Mouse (Mus musculus): ENCODE results near the gene Nxf1. TPM values are rescaled to one million over a fixed set of nuclear protein-coding genes. Genes with fewer than 3 reads are reported as not detected.

Gene Nxf1
- polyA plus RNA-seq, 1 experiment from 2014 or later, result 152 TPM

DNA sequence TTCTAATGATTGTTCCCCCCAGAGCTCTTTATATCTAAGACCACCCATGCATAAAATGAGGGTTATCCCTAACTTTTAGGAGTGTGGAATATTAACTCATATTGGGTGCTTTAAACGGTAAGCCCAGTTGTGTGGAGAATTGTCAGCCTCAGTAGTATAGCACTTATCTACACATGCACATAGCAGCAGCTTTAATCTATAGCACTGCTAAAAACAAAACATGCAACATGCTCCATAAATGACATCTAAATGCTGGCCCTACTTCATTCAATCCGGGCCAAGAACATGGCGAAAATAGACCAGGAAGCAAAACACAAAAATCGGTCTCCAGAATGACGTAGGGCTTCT is 34.3 kb upstream of the Nxf1 start:
- Histone ChIP-seq H3K9ac (ENCODE audit: low read depth, low read length) (peak overlapping the region; percentile 94), H3K9me3 (ENCODE audit: control insufficient read depth, low read length) (no peaks in the 10 kb centered on the region), H3K27me3 (replicated peaks; ENCODE audit: control insufficient read depth, insufficient read depth, low read length) (no peaks in the 10 kb centered on the region), H3K36me3 (ENCODE audit: control insufficient read depth, insufficient read depth, low read length) (peaks cover 29% of the 10 kb centered on the region), H3K4me2 (ENCODE audit: low read depth, low read length) (peak overlapping the region; percentile 86), H3K4me3 (ENCODE audit: low read depth, low read length) (peak overlapping the region; percentile 68), H3K4me1 (ENCODE audit: control insufficient read depth, insufficient read depth, low read length) (peaks cover 18% of the 10 kb centered on the region), H3K27ac (replicated peaks; ENCODE audit: low read depth, low read length) (peak overlapping the region; percentile 96)
- WGBS, result 1% methylated on average over 5 of the region's 5 CpGs
- ATAC-seq (ENCODE audit: low read depth) (no peak), DNase-seq (ENCODE audit: low spot score) (no peak)

DNA sequence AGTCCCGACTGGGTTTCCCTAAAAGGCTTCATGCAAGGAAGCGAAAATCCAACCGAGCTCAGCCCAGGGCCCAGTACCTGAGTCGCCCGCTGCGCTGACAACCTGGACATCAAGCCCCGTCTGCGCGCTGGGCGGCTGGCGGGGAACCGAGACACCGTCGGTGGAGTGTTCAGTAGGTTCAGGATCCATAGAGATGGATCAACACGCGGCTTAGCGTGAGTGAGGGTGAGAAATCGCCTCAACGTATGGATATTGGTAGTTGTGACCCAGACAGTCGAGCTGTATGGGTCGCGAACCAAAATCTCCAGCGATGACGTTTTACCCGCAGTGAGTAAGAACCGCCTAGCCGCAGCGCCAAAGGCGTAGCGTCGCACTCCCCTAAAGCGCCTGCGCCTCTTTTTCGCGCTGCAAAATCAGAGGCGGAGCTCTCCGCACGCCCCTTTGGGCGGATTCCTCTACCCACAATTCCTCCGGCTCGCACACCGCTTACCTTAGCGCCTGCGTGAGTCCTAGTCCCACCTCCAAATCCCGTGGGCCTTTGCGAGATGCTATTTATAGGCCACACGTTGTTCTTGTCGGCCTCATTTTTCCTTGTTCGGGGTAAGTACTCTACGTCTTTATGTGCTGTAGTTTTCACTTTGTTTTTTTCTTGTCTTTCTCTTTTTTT is 33.8 kb upstream of the Nxf1 start, which contains the start of gene Slc3a2:
Slc3a2 (minus strand) TSS at position 463 of the 667 bp plus-strand sequence.
- Histone ChIP-seq H3K9me3 (ENCODE audit: control insufficient read depth, low read length) (no peaks in the 10 kb centered on the region), H3K4me3 (ENCODE audit: low read depth, low read length) (peak within 1 kb of the TSS; percentile 68), H3K27me3 (replicated peaks; ENCODE audit: control insufficient read depth, insufficient read depth, low read length) (no peaks in the 10 kb centered on the region), H3K9ac (ENCODE audit: low read depth, low read length) (peak within 1 kb of the TSS; percentile 94), H3K36me3 (ENCODE audit: control insufficient read depth, insufficient read depth, low read length) (peaks cover 29% of the 10 kb centered on the region), H3K27ac (replicated peaks; ENCODE audit: low read depth, low read length) (peak within 1 kb of the TSS; percentile 96), H3K4me2 (ENCODE audit: low read depth, low read length) (peak within 1 kb of the TSS; percentile 86), H3K4me1 (ENCODE audit: control insufficient read depth, insufficient read depth, low read length) (peaks cover 18% of the 10 kb centered on the region)
- ATAC-seq (ENCODE audit: low read depth) (peak; percentile 95), DNase-seq (ENCODE audit: low spot score) (peak; percentile 100)
- under 1% methylated on average over 49 of the region's 50 CpGs for WGBS

DNA sequence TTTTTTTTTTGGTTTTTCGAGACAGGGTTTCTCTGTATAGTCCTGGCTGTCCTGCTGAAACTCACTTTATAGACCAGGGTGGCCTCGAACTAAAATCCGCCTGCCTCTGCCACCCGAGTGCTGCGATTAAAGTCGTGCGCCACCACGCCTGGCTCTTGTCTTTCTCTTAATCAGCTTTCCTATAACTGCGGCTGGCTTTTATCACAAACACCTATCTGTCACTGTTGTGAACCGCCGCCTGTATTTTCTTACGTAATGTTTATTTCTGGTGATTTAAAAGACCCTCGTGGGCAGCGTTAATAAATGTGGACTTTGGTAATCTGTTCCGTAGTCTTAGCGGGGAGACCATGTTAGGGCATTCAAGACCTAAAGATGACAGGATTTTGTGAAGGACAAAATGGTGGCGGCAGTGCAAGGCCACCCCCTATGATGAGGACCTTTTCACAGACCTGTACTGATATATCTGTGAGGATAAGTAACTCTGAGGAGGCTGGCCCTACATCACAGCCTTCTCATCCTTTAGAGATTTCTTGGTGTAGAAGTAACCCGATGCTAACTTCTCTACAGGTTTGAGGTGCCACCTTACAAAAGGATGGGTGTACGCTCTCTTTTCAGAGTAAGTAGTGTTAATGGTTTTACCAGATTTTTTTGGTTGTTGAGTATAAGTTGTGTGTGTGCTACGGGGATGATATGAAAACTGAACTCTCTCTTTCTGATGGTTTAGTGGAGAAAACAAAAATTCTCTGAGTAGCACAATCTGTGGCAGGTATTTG is 33.1 kb upstream of the Nxf1 start:
- under 1% methylated on average over 20 of the region's 20 CpGs for WGBS
- H3K4me2 ChIP-seq (ENCODE audit: low read depth, low read length), result peak overlapping the region; percentile 86
- ATAC-seq (ENCODE audit: low read depth) (no peak), DNase-seq (ENCODE audit: low spot score) (no peak)
- H3K4me3 ChIP-seq (ENCODE audit: low read depth, low read length), result peak overlapping the region; percentile 68
- H3K27ac ChIP-seq (replicated peaks; ENCODE audit: low read depth, low read length), result peak overlapping the region; percentile 88
- peak overlapping the region; percentile 94 for H3K9ac ChIP-seq (ENCODE audit: low read depth, low read length)
- no peaks in the 10 kb centered on the region for H3K9me3 ChIP-seq (ENCODE audit: control insufficient read depth, low read length)
- peaks cover 18% of the 10 kb centered on the region for H3K4me1 ChIP-seq (ENCODE audit: control insufficient read depth, insufficient read depth, low read length)
- H3K36me3 ChIP-seq (ENCODE audit: control insufficient read depth, insufficient read depth, low read length), result peaks cover 29% of the 10 kb centered on the region
- no peaks in the 10 kb centered on the region for H3K27me3 ChIP-seq (replicated peaks; ENCODE audit: control insufficient read depth, insufficient read depth, low read length)

DNA sequence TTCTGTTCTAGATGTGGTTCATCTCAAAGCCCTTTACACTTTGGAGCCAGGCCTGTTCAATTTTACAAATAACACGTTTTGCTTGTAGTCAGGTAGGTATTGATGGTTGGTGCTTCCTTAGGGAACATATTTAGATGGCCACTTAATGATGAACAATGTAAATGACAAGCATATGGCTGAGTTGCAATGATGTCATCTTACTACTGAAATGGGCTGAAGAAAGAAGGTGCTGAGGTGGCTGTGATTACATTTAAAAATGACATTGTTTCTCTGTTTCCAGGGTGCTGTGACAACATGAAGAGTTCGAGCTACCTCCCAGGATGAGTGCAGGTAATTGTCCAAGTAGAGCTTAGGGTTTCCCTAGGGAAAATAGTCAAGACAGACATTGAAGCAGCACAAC is 32.5 kb upstream of the Nxf1 start:
- ATAC-seq (ENCODE audit: low read depth) (no peak), DNase-seq (ENCODE audit: low spot score) (no peak)
- Histone ChIP-seq H3K4me1 (ENCODE audit: control insufficient read depth, insufficient read depth, low read length) (peaks cover 18% of the 10 kb centered on the region), H3K27ac (replicated peaks; ENCODE audit: low read depth, low read length) (peak overlapping the region; percentile 88), H3K4me3 (ENCODE audit: low read depth, low read length) (peak overlapping the region; percentile 68), H3K9ac (ENCODE audit: low read depth, low read length) (peak overlapping the region; percentile 94), H3K9me3 (ENCODE audit: control insufficient read depth, low read length) (no peaks in the 10 kb centered on the region), H3K27me3 (replicated peaks; ENCODE audit: control insufficient read depth, insufficient read depth, low read length) (no peaks in the 10 kb centered on the region), H3K4me2 (ENCODE audit: low read depth, low read length) (peak overlapping the region; percentile 86), H3K36me3 (ENCODE audit: control insufficient read depth, insufficient read depth, low read length) (peaks cover 29% of the 10 kb centered on the region)
- WGBS, result 6% methylated on average over 2 of the region's 2 CpGs

DNA sequence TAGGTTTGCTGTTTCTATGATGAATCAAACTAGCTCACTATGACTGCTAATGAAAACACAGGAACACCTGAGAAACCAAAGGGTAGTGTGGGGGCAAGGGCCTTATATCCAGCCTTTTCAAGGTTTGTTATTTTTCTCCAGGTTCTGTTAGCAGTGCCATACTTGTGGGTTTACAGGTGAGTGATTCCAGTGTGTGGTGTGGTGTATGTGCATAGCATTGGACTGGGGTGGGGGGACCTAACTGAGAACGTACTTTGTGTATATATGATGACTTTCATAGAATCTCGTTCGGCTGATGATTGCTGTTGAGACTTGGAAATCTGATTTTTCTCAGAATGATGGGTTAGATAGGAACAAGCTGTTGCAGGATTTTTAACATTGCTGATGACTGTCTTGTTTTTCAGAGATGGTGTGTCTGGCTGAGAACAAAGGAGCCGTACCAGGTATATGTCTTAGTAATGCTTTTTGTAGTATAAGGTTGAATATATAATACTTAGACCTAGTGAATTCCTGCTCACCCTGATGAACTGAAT is 31.7 kb upstream of the Nxf1 start:
- H3K27ac ChIP-seq (replicated peaks; ENCODE audit: low read depth, low read length), result peak overlapping the region; percentile 88
- H3K36me3 ChIP-seq (ENCODE audit: control insufficient read depth, insufficient read depth, low read length), result peaks cover 29% of the 10 kb centered on the region
- peak overlapping the region; percentile 94 for H3K9ac ChIP-seq (ENCODE audit: low read depth, low read length)
- peaks cover 18% of the 10 kb centered on the region for H3K4me1 ChIP-seq (ENCODE audit: control insufficient read depth, insufficient read depth, low read length)
- no peaks in the 10 kb centered on the region for H3K9me3 ChIP-seq (ENCODE audit: control insufficient read depth, low read length)
- ATAC-seq (ENCODE audit: low read depth) (no peak), DNase-seq (ENCODE audit: low spot score) (no peak)
- WGBS, result 40% methylated on average over 4 of the region's 4 CpGs
- H3K4me3 ChIP-seq (ENCODE audit: low read depth, low read length), result peak overlapping the region; percentile 68
- H3K27me3 ChIP-seq (replicated peaks; ENCODE audit: control insufficient read depth, insufficient read depth, low read length), result no peaks in the 10 kb centered on the region
- peak overlapping the region; percentile 86 for H3K4me2 ChIP-seq (ENCODE audit: low read depth, low read length)

DNA sequence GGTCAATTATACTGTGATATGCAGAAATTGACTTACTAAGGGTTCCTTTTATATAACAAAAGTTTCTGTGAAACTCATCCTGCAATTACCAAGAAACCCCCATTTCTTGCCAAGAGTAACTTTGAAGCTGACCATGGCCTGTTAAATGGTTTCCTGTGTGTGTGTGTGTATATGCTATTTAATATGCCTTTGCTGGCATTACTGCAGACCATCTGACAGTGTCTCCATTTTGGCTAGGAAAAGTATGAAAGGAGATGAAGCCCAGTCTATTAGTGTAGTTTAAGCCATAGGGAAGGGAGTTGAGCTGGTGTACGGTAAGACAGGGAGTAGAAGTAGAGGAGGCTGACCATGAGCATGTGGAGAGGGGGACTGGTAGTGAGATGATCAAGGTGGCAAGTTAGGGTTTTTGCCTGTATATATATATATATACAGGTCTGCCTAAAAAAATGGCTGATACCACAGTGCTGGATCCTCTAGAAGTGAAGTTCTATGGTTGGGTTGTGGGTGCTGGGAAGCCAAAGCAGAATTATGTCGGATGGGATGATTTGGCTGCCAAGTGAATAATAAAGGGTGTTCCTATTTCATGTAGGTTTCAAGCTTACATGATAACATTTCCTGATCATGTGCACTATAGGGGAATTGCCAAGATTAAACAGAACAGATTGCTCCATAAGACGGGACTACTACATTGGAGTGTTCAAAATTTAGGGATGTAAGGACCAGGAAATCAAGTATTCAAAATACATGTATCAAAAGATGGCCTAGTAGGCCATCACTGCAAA is 30.1 kb upstream of the Nxf1 start:
- 22% methylated on average over 3 of the region's 3 CpGs for WGBS
- H3K4me2 ChIP-seq (ENCODE audit: low read depth, low read length), result no peak overlapping the region
- no peak overlapping the region for H3K9ac ChIP-seq (ENCODE audit: low read depth, low read length)
- H3K36me3 ChIP-seq (ENCODE audit: control insufficient read depth, insufficient read depth, low read length), result peaks cover 29% of the 10 kb centered on the region
- H3K27me3 ChIP-seq (replicated peaks; ENCODE audit: control insufficient read depth, insufficient read depth, low read length), result no peaks in the 10 kb centered on the region
- DNase-seq (ENCODE audit: low spot score), result no peak
- no peak for ATAC-seq (ENCODE audit: low read depth)
- peaks cover 18% of the 10 kb centered on the region for H3K4me1 ChIP-seq (ENCODE audit: control insufficient read depth, insufficient read depth, low read length)
- H3K27ac ChIP-seq (replicated peaks; ENCODE audit: low read depth, low read length), result no peak overlapping the region; the same call in 1 of the 2 replicates
- no peak overlapping the region for H3K4me3 ChIP-seq (ENCODE audit: low read depth, low read length)
- H3K9me3 ChIP-seq (ENCODE audit: control insufficient read depth, low read length), result no peaks in the 10 kb centered on the region

DNA sequence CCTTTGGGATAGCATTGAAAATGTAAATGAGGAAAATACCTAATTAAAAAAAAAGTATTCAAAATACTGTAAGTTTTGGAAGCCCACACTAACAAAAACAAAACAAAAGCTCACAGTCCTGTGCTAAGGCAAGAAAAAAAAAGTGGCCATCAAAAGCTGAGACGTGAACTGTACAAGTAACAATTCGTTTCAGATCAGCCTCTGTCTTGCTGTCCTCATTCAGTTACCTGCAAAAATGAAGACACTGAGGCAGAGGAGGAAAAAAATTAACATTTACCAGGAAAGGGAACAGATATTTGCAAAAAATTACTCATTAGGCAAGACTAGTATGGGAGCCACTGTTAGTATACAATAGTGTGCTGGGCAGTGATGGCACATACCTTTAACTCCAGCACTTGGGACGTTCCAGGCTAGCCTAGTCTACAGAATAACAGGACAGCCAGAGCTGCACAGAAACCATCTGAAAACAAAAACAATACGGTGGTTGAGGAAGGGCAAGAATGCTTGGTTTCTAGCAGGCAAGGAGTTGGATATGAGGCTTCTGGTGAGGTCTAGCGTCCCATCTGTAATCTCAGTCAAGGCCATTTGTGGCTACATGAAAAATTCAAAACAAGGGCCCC is 29.3 kb upstream of the Nxf1 start:
- H3K9ac ChIP-seq (ENCODE audit: low read depth, low read length), result no peak overlapping the region
- peaks cover 29% of the 10 kb centered on the region for H3K36me3 ChIP-seq (ENCODE audit: control insufficient read depth, insufficient read depth, low read length)
- H3K4me1 ChIP-seq (ENCODE audit: control insufficient read depth, insufficient read depth, low read length), result peaks cover 13% of the 10 kb centered on the region; the same call in 1 of the 2 replicates
- H3K27me3 ChIP-seq (replicated peaks; ENCODE audit: control insufficient read depth, insufficient read depth, low read length), result no peaks in the 10 kb centered on the region
- H3K4me3 ChIP-seq (ENCODE audit: low read depth, low read length), result no peak overlapping the region
- 20% methylated on average over 5 of the region's 5 CpGs for WGBS
- DNase-seq (ENCODE audit: low spot score) (no peak), ATAC-seq (ENCODE audit: low read depth) (no peak)
- H3K9me3 ChIP-seq (ENCODE audit: control insufficient read depth, low read length), result no peaks in the 10 kb centered on the region
- H3K4me2 ChIP-seq (ENCODE audit: low read depth, low read length), result no peak overlapping the region
- H3K27ac ChIP-seq (replicated peaks; ENCODE audit: low read depth, low read length), result no peak overlapping the region

Measured in embryonic facial prominence, embryonic 14.5 days (tissue).